Mouse (Mus musculus) kidney, embryonic 14.5 days (tissue): ENCODE data around the gene Zswim3. TPM values are rescaled to one million over a fixed set of nuclear protein-coding genes. Genes with fewer than 3 reads are reported as not detected.
"Not testable (repeated sequence)": the region's sequence is repeated elsewhere in the genome, so short reads cannot be mapped to it uniquely, and the experiment has no call there.

Source experiments
- ATAC-seq: fragments of 200-750 bp; cut with Nextera tagmentation; 2 replicates; pipeline ENCODE4 v1.8.0; 2017; ENCODE audit warnings: moderate number of reproducible peaks, mild to moderate bottlenecking, moderate TSS enrichment, moderate library complexity; ENCODE audit not compliant: low FRiP score, low TSS enrichment
- H3K27ac ChIP-seq: fragments of 300-500 bp; sonication (generic); 2 replicates; pipeline ENCODE4 v1.5.1; 2014; ENCODE audit warnings: low read depth, mild to moderate bottlenecking, low read length, moderate library complexity, mixed read lengths
- H3K27me3 ChIP-seq: fragments of 300-500 bp; sonication (generic); 2 replicates; pipeline ENCODE4 v1.6.1; 2014; ENCODE audit warnings: mild to moderate bottlenecking, low read length; ENCODE audit not compliant: control insufficient read depth, insufficient read depth
- H3K36me3 ChIP-seq: fragments of 300-500 bp; sonication (generic); 2 replicates; pipeline ENCODE4 v1.6.1; 2014; ENCODE audit warnings: low read length, mixed read lengths; ENCODE audit not compliant: control insufficient read depth, insufficient read depth
- H3K4me1 ChIP-seq: fragments of 300-500 bp; sonication (generic); 2 replicates; pipeline ENCODE4 v1.6.1; 2014; ENCODE audit warnings: low read length, mixed read lengths; ENCODE audit not compliant: control insufficient read depth, insufficient read depth
- H3K4me2 ChIP-seq: fragments of 300-500 bp; sonication (generic); replicated peaks from 2 replicates; pipeline ENCODE4 v1.6.1; 2014; ENCODE audit warnings: low read depth, mild to moderate bottlenecking, low read length
- H3K4me3 ChIP-seq: fragments of 300-500 bp; sonication (generic); 2 replicates; pipeline ENCODE4 v1.5.1; 2014; ENCODE audit warnings: mild to moderate bottlenecking, low read length
- H3K9ac ChIP-seq: fragments of 300-500 bp; sonication (generic); 2 replicates; pipeline ENCODE4 v1.6.1; 2014; ENCODE audit warnings: low read depth, mild to moderate bottlenecking, low read length, moderate library complexity
- H3K9me3 ChIP-seq: fragments of 300-500 bp; sonication (generic); 2 replicates; pipeline ENCODE4 v1.6.1; 2016; ENCODE audit warnings: low read length; ENCODE audit not compliant: control insufficient read depth
- WGBS: fragments of 180-500 bp; shearing (Covaris S2); extraction: QIAGEN DNeasy Blood & Tissue Kit; methylation state at CpG from one replicate; pipeline ENCODE4 v1.1.7; 2014; 5-methylcytosine and 5-hydroxymethylcytosine counted together
- polyA plus RNA-seq: library from polyadenylated mRNA; unstranded; fragments of >200 nt; fragmentation: Nextera tagmentation; extraction: Ambion mirVana; gene quantifications from 2 replicates; pipeline ENCODE4 v1.2.1, GENCODE M21; 2014

Zswim3 gene
- polyA plus RNA-seq, 1 experiment from 2014 or later, result 9.0 TPM

- no peak overlapping the region for H3K9ac ChIP-seq
- no peak overlapping the region for H3K4me2 ChIP-seq
- H3K27ac ChIP-seq, result no peak overlapping the region
- peaks cover 61% of the 10 kb centered on the region for H3K36me3 ChIP-seq
- 37% methylated on average over 5 of the region's 5 CpGs for WGBS
- no peaks in the 10 kb centered on the region for H3K27me3 ChIP-seq
- no peaks in the 10 kb centered on the region for H3K9me3 ChIP-seq
- H3K4me3 ChIP-seq, result no peak overlapping the region
- no peaks in the 10 kb centered on the region for H3K4me1 ChIP-seq
- ATAC-seq, result peak; percentile 65
These were observed 10.6 kb upstream of the Zswim3 start for GRCm38 (mm10) chr2:164794293-164794692.

GRCm38 (mm10) chr2:164795868-164796267 lies 9.0 kb upstream of the Zswim3 start:
- 83% methylated on average over 4 of the region's 4 CpGs for WGBS
- Histone ChIP-seq H3K4me2 (no peak overlapping the region), H3K27ac (no peak overlapping the region), H3K9ac (no peak overlapping the region), H3K4me3 (no peak overlapping the region), H3K36me3 (peaks cover 67% of the 10 kb centered on the region), H3K4me1 (no peaks in the 10 kb centered on the region), H3K27me3 (no peaks in the 10 kb centered on the region), H3K9me3 (no peaks in the 10 kb centered on the region)
- no peak for ATAC-seq

GRCm38 (mm10) chr2:164798554-164798953 lies 6.3 kb upstream of the Zswim3 start:
- not testable (repeated sequence) for H3K4me1 ChIP-seq, H3K4me3 ChIP-seq, H3K9me3 ChIP-seq, H3K27me3 ChIP-seq, ATAC-seq, H3K9ac ChIP-seq, H3K4me2 ChIP-seq, H3K27ac ChIP-seq
- H3K36me3 ChIP-seq, result peaks cover 52% of the 10 kb centered on the region
- WGBS, result 79% methylated on average over 6 of the region's 6 CpGs

- ATAC-seq, result no peak
- Histone ChIP-seq H3K36me3 (peaks cover 40% of the 10 kb centered on the region), H3K27me3 (no peaks in the 10 kb centered on the region), H3K4me1 (peaks cover 6% of the 10 kb centered on the region; the same call in 1 of the 2 replicates), H3K9me3 (no peaks in the 10 kb centered on the region), H3K27ac (no peak overlapping the region), H3K4me2 (no peak overlapping the region), H3K4me3 (no peak overlapping the region), H3K9ac (no peak overlapping the region)
- 90% methylated on average over 13 of the region's 13 CpGs for WGBS
These were observed 4.5 kb upstream of the Zswim3 start for GRCm38 (mm10) chr2:164800252-164801004.

GRCm38 (mm10) chr2:164803201-164803920 lies 1.5 kb upstream of the Zswim3 start:
- H3K27ac ChIP-seq, result no peak overlapping the region
- no peak for ATAC-seq
- H3K27me3 ChIP-seq, result no peaks in the 10 kb centered on the region
- H3K4me3 ChIP-seq, result peak overlapping the region; percentile 69; the same call in 1 of the 2 replicates
- 87% methylated on average over 16 of the region's 16 CpGs for WGBS
- peak overlapping the region; percentile 77; the same call in 1 of the 2 replicates for H3K9ac ChIP-seq
- H3K4me1 ChIP-seq, result peaks cover 6% of the 10 kb centered on the region; the same call in 1 of the 2 replicates
- H3K4me2 ChIP-seq, result peak overlapping the region; percentile 57
- no peaks in the 10 kb centered on the region for H3K9me3 ChIP-seq
- H3K36me3 ChIP-seq, result peaks cover 23% of the 10 kb centered on the region

- WGBS, result 67% methylated on average over 1 of the region's 1 CpGs
- Histone ChIP-seq H3K27me3 (no peaks in the 10 kb centered on the region), H3K9ac (peak overlapping the region; percentile 77; the same call in 1 of the 2 replicates), H3K36me3 (peaks cover 26% of the 10 kb centered on the region), H3K4me1 (peaks cover 6% of the 10 kb centered on the region; the same call in 1 of the 2 replicates), H3K4me3 (peak overlapping the region; percentile 69), H3K9me3 (no peaks in the 10 kb centered on the region), H3K4me2 (peak overlapping the region; percentile 57), H3K27ac (no peak overlapping the region)
- ATAC-seq, result no peak
These were observed 981 bp upstream of the Zswim3 start for GRCm38 (mm10) chr2:164803921-164804313.

- under 1% methylated on average over 21 of the region's 21 CpGs for WGBS
- peak overlapping the region; percentile 59; the same call in 1 of the 2 replicates for H3K27ac ChIP-seq
- H3K4me3 ChIP-seq, result peak overlapping the region; percentile 69
- no peaks in the 10 kb centered on the region for H3K27me3 ChIP-seq
- H3K9ac ChIP-seq, result peak overlapping the region; percentile 61
- peak overlapping the region; percentile 59 for H3K4me2 ChIP-seq
- H3K4me1 ChIP-seq, result peaks cover 6% of the 10 kb centered on the region; the same call in 1 of the 2 replicates
- H3K36me3 ChIP-seq, result peaks cover 17% of the 10 kb centered on the region; the same call in 1 of the 2 replicates
- H3K9me3 ChIP-seq, result no peaks in the 10 kb centered on the region
- ATAC-seq, result peak; percentile 48
These were observed 427 bp downstream of the Zswim3 start for GRCm38 (mm10) chr2:164805332-164805718.

GRCm38 (mm10) chr2:164806614-164807013 lies 1.7 kb downstream of the Zswim3 start:
- no peak overlapping the region for H3K4me3 ChIP-seq
- peaks cover 8% of the 10 kb centered on the region; the same call in 1 of the 2 replicates for H3K36me3 ChIP-seq
- no peak overlapping the region for H3K4me2 ChIP-seq
- no peak overlapping the region for H3K9ac ChIP-seq
- H3K4me1 ChIP-seq, result peaks cover 6% of the 10 kb centered on the region; the same call in 1 of the 2 replicates
- 84% methylated on average over 7 of the region's 7 CpGs for WGBS
- no peaks in the 10 kb centered on the region for H3K27me3 ChIP-seq
- ATAC-seq, result no peak
- no peaks in the 10 kb centered on the region for H3K9me3 ChIP-seq
- no peak overlapping the region for H3K27ac ChIP-seq

- Histone ChIP-seq H3K9me3 (no peaks in the 10 kb centered on the region), H3K9ac (no peak overlapping the region), H3K27me3 (no peaks in the 10 kb centered on the region), H3K27ac (no peak overlapping the region), H3K4me3 (no peak overlapping the region), H3K4me1 (peaks cover 4% of the 10 kb centered on the region; the same call in 1 of the 2 replicates), H3K4me2 (no peak overlapping the region), H3K36me3 (peaks cover 5% of the 10 kb centered on the region; the same call in 1 of the 2 replicates)
- ATAC-seq, result no peak
- WGBS, result 50% methylated on average over 2 of the region's 2 CpGs
These were observed 8.7 kb downstream of the Zswim3 start for GRCm38 (mm10) chr2:164813557-164813956.
